Mouse (Mus musculus) midbrain, embryonic 14.5 days (tissue): ENCODE results near the gene Bahcc1. TPM values are rescaled to one million over a fixed set of nuclear protein-coding genes. Genes with fewer than 3 reads are reported as not detected.

Experiments
- ATAC-seq: fragments of 200-750 bp; cut with Nextera tagmentation; 2 replicates; pipeline ENCODE4 v1.8.0; 2017; ENCODE audit warnings: moderate number of reproducible peaks, moderate library complexity; ENCODE audit not compliant: low FRiP score, low TSS enrichment
- DNase-seq: peaks from one replicate; pipeline ENCODE4 v3.0.0-alpha.2; 2015
- H3K27ac ChIP-seq: fragments of 300-500 bp; sonication (generic); replicated peaks from 2 replicates; pipeline ENCODE4 v1.5.1; 2014; ENCODE audit warnings: mild to moderate bottlenecking, low read depth, low read length, moderate library complexity
- H3K27me3 ChIP-seq: fragments of 300-500 bp; sonication (generic); 2 replicates; pipeline ENCODE4 v1.6.1; 2014; ENCODE audit warnings: low read length, control low read depth, mixed read lengths; ENCODE audit not compliant: control insufficient read depth, insufficient read depth
- H3K36me3 ChIP-seq: fragments of 300-500 bp; sonication (generic); 2 replicates; pipeline ENCODE4 v1.6.1; 2014; ENCODE audit warnings: low read length, control low read depth; ENCODE audit not compliant: control insufficient read depth, insufficient read depth
- H3K4me1 ChIP-seq: fragments of 300-500 bp; sonication (generic); 2 replicates; pipeline ENCODE4 v1.6.1; 2014; ENCODE audit warnings: mild to moderate bottlenecking, antibody characterized with exemption, low read length, control low read depth; ENCODE audit not compliant: control insufficient read depth, insufficient read depth
- H3K4me2 ChIP-seq: fragments of 300-500 bp; sonication (generic); 2 replicates; pipeline ENCODE4 v1.6.1; 2014; ENCODE audit warnings: mild to moderate bottlenecking, low read length, moderate library complexity
- H3K4me3 ChIP-seq: fragments of 300-500 bp; sonication (generic); replicated peaks from 2 replicates; pipeline ENCODE4 v1.5.1; 2014; ENCODE audit warnings: low read depth, low read length
- H3K9ac ChIP-seq: fragments of 300-500 bp; sonication (generic); replicated peaks from 2 replicates; pipeline ENCODE4 v1.6.1; 2014; ENCODE audit warnings: mild to moderate bottlenecking, low read length, moderate library complexity
- H3K9me3 ChIP-seq: fragments of 300-500 bp; sonication (generic); 2 replicates; pipeline ENCODE4 v1.6.1; 2016; ENCODE audit warnings: low read length, control low read depth, mixed read lengths; ENCODE audit not compliant: control insufficient read depth
- WGBS: fragments of 180-500 bp; shearing (Covaris S2); extraction: QIAGEN DNeasy Blood & Tissue Kit; methylation state at CpG from one replicate; pipeline ENCODE4 v1.1.7; 2014; 5-methylcytosine and 5-hydroxymethylcytosine counted together
- polyA plus RNA-seq: library from polyadenylated mRNA; unstranded; fragments of >200 nt; fragmentation: Nextera tagmentation; extraction: Ambion mirVana; gene quantifications from 2 replicates; pipeline ENCODE4 v1.2.1, GENCODE M21; 2014

Gene Bahcc1
- polyA plus RNA-seq, 1 experiment from 2014 or later = 25.9 TPM

DNA sequence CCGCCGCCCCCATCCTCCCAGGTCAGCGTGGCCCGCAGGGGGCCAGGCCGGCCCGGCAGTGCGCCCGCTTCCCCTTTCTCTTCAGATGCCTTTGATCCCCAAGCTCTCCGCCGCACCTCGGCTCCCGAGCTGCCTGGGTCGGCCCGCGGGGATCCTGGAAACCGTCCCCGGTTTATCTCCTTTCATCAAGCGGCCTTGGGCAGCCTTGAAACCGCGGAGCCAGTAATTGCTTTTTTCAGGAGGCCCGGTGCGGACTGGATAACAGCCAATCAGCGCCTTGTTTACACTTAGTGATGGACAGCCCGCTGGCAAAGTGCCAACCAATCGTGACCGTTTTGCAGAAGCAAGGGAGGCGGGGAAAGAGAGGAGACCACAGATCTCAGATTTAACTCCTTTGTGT is 1.4 kb upstream of the Bahcc1 start:
- H3K4me3 ChIP-seq = peak overlapping the region; percentile 94
- H3K27ac ChIP-seq = peak overlapping the region; percentile 99
- H3K4me2 ChIP-seq = peak overlapping the region; percentile 100
- DNase-seq (peak; percentile 100), ATAC-seq (peak; percentile 75)
- no peaks in the 10 kb centered on the region for H3K36me3 ChIP-seq
- no peaks in the 10 kb centered on the region for H3K27me3 ChIP-seq
- H3K4me1 ChIP-seq = peaks cover 42% of the 10 kb centered on the region
- under 1% methylated on average over 27 of the region's 27 CpGs for WGBS
- peak overlapping the region; percentile 99 for H3K9ac ChIP-seq
- no peaks in the 10 kb centered on the region for H3K9me3 ChIP-seq

DNA sequence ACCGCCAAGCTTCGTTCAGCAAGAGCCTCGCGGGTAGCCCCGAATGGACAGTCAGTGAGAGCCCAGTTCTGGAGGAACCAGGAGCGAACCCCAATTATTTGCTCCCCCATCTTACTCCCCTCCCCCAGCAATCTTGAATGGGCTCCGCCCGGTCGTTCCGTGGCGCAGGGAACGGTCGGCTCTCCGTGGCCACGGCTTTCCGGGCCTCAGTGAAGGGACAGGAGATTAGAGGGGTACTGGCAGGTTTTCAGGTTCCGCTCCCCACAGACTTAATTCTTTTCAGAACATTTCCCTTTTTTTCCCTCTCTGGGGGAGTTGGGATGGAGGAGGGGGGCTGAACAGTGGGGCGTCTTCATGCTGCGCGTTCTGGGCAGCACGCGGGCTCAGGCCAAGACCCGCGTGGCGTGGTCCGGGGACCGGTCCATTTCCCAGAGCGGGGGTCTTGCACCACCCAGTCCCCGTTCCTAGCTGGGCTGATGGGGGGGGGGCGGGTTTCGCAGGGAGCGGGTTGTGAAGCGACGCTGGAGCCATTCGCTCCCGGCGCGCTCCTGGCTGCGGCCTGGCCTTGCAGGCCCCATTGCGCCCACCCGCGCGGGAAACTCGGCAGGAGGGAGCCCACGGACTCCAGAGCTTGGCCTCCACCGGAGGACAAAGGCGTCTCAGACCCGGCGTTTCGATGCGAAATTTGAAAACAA is 841 bp downstream of the Bahcc1 start:
- Histone ChIP-seq H3K4me2 (peak overlapping the region; percentile 100), H3K27me3 (no peaks in the 10 kb centered on the region), H3K4me1 (peaks cover 23% of the 10 kb centered on the region), H3K36me3 (peaks cover 11% of the 10 kb centered on the region), H3K9ac (peak overlapping the region; percentile 100), H3K27ac (peak overlapping the region; percentile 100), H3K9me3 (no peaks in the 10 kb centered on the region), H3K4me3 (peak overlapping the region; percentile 94)
- ATAC-seq (no peak), DNase-seq (peak; percentile 82)
- WGBS = under 1% methylated on average over 51 of the region's 51 CpGs

DNA sequence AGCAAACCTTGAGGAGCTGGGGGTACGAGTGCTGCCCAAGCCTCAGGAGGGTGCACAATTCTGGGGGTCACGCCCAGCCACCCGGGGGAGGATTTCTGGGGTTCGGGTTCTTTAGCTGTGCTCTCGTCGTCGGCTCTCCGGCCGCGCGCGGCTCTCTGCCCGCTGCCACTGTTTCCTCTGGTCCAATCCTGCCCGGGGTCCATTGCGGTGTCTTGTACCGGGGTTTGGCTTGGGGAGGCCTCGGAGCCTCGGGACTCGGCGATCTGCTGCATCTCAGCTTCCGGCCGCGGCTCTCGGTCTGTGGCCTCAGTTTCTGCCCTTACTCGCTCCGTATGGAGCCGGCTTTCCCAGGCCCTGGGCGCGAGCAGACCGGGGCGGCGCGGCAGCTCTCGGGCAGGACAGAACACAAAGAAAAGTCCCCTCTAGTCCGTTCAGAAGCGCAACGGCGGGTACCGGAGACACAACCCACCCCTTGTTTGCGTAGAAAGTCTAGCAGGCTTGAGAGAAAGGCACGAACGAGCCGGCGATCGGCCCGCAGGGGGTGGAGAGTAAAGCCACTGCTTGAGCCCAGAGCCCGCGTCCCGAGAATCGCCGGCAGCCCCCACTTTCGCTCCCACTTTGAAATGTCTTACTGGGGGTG is 1.5 kb downstream of the Bahcc1 start:
- H3K4me2 ChIP-seq = peak overlapping the region; percentile 100
- H3K27ac ChIP-seq = peak overlapping the region; percentile 100
- no peaks in the 10 kb centered on the region for H3K27me3 ChIP-seq
- H3K36me3 ChIP-seq = peaks cover 11% of the 10 kb centered on the region
- H3K4me1 ChIP-seq = peaks cover 23% of the 10 kb centered on the region
- H3K9ac ChIP-seq = peak overlapping the region; percentile 100
- H3K9me3 ChIP-seq = no peaks in the 10 kb centered on the region
- peak overlapping the region; percentile 94 for H3K4me3 ChIP-seq
- no peak for ATAC-seq
- DNase-seq = peak; percentile 77
- under 1% methylated on average over 52 of the region's 52 CpGs for WGBS

DNA sequence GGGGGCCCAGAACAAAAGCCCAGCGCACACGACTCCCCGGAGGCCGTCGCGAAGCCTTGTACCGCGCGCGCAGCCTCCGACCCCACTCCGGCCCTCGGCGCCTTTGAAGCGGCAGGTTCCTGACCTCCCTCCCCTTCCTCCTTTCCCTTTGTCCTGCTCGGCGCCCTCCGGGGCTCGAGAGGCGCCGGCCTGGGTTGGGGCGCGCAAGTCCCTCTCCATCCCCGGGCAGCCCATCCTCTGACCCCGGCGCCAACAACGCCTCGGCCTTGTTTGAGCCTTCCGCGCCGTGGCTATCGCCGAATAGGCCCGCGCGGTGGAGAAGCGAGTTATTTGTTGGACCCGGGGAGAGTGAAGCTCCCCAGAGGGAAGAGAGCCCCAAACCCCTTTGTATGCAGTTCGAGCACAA is 2.0 kb downstream of the Bahcc1 start:
- H3K4me1 ChIP-seq = peaks cover 23% of the 10 kb centered on the region
- H3K9me3 ChIP-seq = no peaks in the 10 kb centered on the region
- peak; percentile 83 for DNase-seq
- peaks cover 11% of the 10 kb centered on the region for H3K36me3 ChIP-seq
- under 1% methylated on average over 39 of the region's 39 CpGs for WGBS
- peak overlapping the region; percentile 100 for H3K4me2 ChIP-seq
- peak overlapping the region; percentile 100 for H3K27ac ChIP-seq
- ATAC-seq = no peak
- H3K9ac ChIP-seq = peak overlapping the region; percentile 100
- H3K27me3 ChIP-seq = no peaks in the 10 kb centered on the region
- peak overlapping the region; percentile 94 for H3K4me3 ChIP-seq

DNA sequence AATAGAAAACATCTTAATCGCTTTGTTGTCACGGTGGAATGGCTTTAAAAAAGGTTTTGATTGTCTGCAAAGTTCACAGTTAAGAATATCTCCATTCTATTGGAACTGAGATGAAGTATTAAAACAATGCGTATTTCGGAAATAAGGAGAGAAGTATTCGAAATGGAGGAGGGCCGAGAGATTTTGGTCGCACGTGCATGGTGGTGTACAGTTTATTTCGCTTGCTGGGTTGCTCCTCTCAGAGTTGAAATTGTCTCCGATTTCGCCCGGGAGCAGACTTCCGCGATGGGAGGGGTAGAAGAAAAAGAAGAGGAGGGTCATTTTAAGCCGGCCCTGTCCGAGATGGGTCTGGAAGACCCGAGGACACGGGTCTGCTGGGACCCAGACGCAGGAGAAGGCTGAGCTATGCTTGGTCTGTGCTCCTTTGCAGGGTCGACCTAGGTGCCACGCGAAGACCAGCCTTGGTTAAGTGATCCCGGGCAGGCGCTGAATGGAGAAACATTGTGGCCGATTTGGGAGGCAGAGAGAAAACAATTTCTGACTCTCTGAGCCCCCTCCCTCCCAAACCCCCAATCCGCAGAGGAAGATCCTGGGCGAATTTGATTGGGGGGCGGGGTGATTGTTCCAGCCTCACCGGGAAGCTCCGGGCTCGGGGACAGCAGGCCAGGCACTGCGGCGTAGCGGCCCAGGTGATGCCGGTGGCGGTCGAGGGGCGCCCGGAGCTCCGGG is 2.8 kb downstream of the Bahcc1 start:
- Histone ChIP-seq H3K27ac (peak overlapping the region; percentile 100), H3K36me3 (peaks cover 11% of the 10 kb centered on the region), H3K4me3 (peak overlapping the region; percentile 94), H3K9me3 (no peaks in the 10 kb centered on the region), H3K27me3 (no peaks in the 10 kb centered on the region), H3K4me2 (peak overlapping the region; percentile 100), H3K4me1 (peaks cover 30% of the 10 kb centered on the region), H3K9ac (peak overlapping the region; percentile 100)
- DNase-seq (peak; percentile 84), ATAC-seq (no peak)
- under 1% methylated on average over 40 of the region's 40 CpGs for WGBS

DNA sequence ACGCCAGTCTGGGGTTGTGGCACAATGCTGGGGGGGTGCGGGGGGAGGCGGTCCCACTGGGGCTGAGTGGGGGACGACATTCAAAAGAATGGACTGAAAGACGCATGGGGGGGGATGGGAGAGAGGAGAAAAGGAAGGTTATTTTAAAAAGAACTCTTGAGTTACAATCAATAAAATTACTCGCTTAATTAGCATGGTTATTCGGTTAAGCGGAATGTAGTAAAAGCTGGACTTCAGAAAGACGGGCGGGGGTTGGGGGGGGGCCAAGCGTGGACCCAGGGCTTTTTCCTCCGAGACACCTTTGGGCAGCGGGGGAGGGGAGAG is 3.3 kb downstream of the Bahcc1 start:
- H3K9me3 ChIP-seq = no peaks in the 10 kb centered on the region
- DNase-seq = no peak
- ATAC-seq = no peak
- H3K4me2 ChIP-seq = peak overlapping the region; percentile 100
- peak overlapping the region; percentile 100 for H3K27ac ChIP-seq
- H3K27me3 ChIP-seq = no peaks in the 10 kb centered on the region
- peaks cover 11% of the 10 kb centered on the region for H3K36me3 ChIP-seq
- peak overlapping the region; percentile 100 for H3K9ac ChIP-seq
- under 1% methylated on average over 13 of the region's 13 CpGs for WGBS
- H3K4me3 ChIP-seq = peak overlapping the region; percentile 94
- peaks cover 35% of the 10 kb centered on the region for H3K4me1 ChIP-seq

DNA sequence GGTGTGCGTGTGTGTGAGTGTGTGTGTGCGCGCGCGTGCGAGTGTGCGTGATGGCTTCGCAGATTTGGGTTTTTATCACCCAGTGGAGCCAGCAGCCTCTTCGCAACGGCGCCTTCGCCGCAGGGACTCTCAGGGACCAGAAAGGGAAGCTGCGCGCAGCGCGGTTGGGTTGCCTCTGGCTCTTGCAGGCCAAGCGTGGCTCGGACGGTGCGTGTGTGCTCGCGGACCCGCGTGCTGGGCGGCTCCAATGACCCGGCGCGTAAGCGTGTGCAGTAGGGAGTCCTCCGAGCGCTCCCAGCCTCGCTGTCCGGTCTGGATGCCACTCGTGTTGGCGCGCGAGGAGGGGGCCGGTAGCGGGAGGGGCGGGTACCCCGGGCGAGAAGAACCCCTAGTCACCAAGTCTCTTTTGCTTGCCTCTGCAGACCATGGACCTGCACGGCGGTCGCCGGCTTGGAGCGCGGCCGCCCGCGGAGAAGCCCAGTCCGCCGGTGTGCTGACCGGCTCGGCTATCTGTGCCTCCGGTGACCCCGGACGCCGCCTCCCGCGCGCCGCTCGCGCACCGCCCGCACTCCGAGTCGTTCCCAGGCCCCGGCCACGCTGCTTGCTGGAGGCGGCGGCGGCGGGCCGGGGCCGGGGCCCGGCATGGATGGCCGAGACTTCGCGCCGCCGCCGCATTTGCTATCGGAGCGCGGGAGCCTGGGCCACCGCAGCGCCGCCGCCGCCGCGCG is 3.9 kb downstream of the Bahcc1 start:
- under 1% methylated on average over 89 of the region's 96 CpGs for whole genome bisulfite sequencing
- H3K9ac ChIP-seq = peak overlapping the region; percentile 100

More for the DNA sequence above, 3.9 kb downstream of the Bahcc1 start:
- no peaks in the 10 kb centered on the region for H3K27me3 ChIP-seq
- no peak for ATAC-seq
- peak overlapping the region; percentile 100 for H3K27ac ChIP-seq
- H3K36me3 ChIP-seq = peaks cover 11% of the 10 kb centered on the region
- peak overlapping the region; percentile 100 for H3K4me2 ChIP-seq
- H3K4me3 ChIP-seq = peak overlapping the region; percentile 94
- peaks cover 40% of the 10 kb centered on the region for H3K4me1 ChIP-seq
- peak; percentile 88 for DNase-seq
- H3K9me3 ChIP-seq = no peaks in the 10 kb centered on the region
